Mouse (Mus musculus) small intestine, adult 2 months (tissue): ENCODE results near the gene Ddr2.

Experiments
- CTCF ChIP-seq: fragments of 200-500 bp; IDR thresholded peaks from 2 replicates; pipeline ENCODE4 v1.5.1; 2012; ENCODE audit warnings: low read depth, mild to moderate bottlenecking, control low read depth, inconsistent platforms, low read length, moderate library complexity, mixed read lengths; ENCODE audit not compliant: insufficient replicate concordance, insufficient read length; ENCODE audit errors: extremely low read depth
- POLR2A ChIP-seq: fragments of 200-500 bp; IDR thresholded peaks from 2 replicates; pipeline ENCODE4 v1.6.1; 2012; ENCODE audit warnings: low read depth, mild to moderate bottlenecking, control low read depth, inconsistent platforms, low read length, moderate library complexity

GRCm38 (mm10) chr1:170155761-170156160, 45.2 kb upstream of the Ddr2 start:
- TF ChIP-seq POLR2A = no peak
- no peak for TF ChIP-seq CTCF
